Mouse (Mus musculus): ENCODE data around the gene Cpe. TPM values are rescaled to one million over a fixed set of nuclear protein-coding genes. Genes with fewer than 3 reads are reported as not detected.

Cpe gene
- polyA plus RNA-seq, 1 experiment from 2014 or later, result 133 TPM

DNA sequence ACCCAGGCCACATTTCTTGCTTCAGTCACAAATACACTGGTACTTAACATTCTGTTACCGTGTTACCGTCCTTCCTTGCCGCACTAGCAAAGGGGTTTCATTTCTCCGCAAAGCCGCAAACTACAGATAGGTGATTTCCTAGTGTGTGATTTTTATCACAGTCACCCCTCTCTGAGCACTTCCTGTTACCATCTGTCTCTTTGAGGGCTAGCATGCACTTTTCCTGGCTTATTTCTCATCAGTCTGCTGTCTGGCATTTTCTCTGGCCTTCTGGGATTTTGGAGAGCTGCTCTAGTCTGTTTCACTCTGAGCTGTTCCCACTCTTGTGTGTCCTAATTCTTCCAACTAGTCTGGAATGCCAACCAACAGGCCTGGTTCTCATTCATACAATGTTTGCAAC is 33.8 kb downstream of the Cpe start:
- DNase-seq (ENCODE audit: low spot score) (no peak), ATAC-seq (ENCODE audit: low FRiP score, low TSS enrichment) (no peak)
- no peaks in the 10 kb centered on the region for H3K4me1 ChIP-seq (replicated peaks; ENCODE audit: control insufficient read depth, insufficient read depth)
- no peak overlapping the region for H3K9ac ChIP-seq (ENCODE audit: low read length)
- H3K9me3 ChIP-seq (ENCODE audit: control insufficient read depth, low read length), result no peaks in the 10 kb centered on the region
- H3K27me3 ChIP-seq (ENCODE audit: control insufficient read depth, insufficient read depth, low read length), result no peaks in the 10 kb centered on the region
- no peaks in the 10 kb centered on the region for H3K36me3 ChIP-seq (ENCODE audit: control insufficient read depth, insufficient read depth, low read length)
- no peak overlapping the region for H3K4me3 ChIP-seq (ENCODE audit: low read depth, low read length)
- H3K4me2 ChIP-seq (replicated peaks; ENCODE audit: low read depth), result no peak overlapping the region
- TF ChIP-seq CTCF (IDR thresholded peaks at IDR 0.05; ENCODE audit: low read depth), result no peak
- TF ChIP-seq EP300 (optimal IDR thresholded peaks at IDR 0.05), result no peak
- no peak overlapping the region for H3K27ac ChIP-seq (replicated peaks)
- 84% methylated on average over 5 of the region's 5 CpGs for WGBS

DNA sequence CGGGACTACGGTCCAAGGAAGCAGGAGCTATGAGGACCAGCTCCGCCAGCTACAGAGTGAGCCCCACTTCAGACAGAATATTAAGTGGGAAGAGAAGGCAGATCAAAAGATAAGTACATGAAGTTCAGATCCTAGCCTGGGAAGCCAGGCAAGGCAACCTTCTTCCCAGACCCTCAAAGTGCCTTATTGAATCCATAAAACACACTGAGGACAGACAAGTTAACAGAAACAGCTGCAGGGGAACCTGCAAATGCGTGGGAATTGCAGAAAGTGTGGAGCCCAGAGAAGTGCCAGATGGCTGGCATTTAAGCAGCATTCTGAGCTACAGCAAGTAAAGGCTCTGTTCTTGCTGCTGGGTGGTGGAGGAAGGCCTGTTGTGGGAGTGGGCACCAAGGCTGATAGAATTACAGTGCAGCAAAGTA is 34.9 kb downstream of the Cpe start:
- 76% methylated on average over 4 of the region's 4 CpGs for WGBS
- no peak for ATAC-seq (ENCODE audit: low FRiP score, low TSS enrichment)

DNA sequence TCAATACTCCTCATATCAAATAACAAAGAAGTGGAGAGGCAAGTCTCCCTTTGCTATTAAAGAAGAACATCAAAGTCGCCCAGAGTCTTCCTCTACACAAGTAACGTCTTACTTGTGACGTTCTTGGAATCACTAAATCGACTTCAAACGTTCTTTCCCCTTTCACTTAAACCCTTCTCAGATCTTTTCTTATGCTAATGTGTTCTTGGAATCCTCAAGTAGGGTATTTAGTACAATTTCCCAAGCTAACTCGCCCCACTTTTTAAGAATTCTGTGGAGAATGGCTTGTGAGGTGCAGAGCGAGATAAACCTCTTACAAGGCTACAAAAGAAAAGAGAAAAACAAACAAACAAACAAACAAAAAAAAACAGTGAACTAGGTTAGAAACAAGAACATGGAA is 35.3 kb downstream of the Cpe start:
- no peak for DNase-seq (ENCODE audit: low spot score)
- no peaks in the 10 kb centered on the region for H3K36me3 ChIP-seq (ENCODE audit: control insufficient read depth, insufficient read depth, low read length)
- H3K27me3 ChIP-seq (ENCODE audit: control insufficient read depth, insufficient read depth, low read length), result no peaks in the 10 kb centered on the region
- H3K27ac ChIP-seq (replicated peaks), result no peak overlapping the region
- H3K4me3 ChIP-seq (ENCODE audit: low read depth, low read length), result no peak overlapping the region
- H3K4me1 ChIP-seq (replicated peaks; ENCODE audit: control insufficient read depth, insufficient read depth), result no peaks in the 10 kb centered on the region
- no peaks in the 10 kb centered on the region for H3K9me3 ChIP-seq (ENCODE audit: control insufficient read depth, low read length)
- TF ChIP-seq EP300 (optimal IDR thresholded peaks at IDR 0.05) (no peak), CTCF (IDR thresholded peaks at IDR 0.05; ENCODE audit: low read depth) (no peak)
- 53% methylated on average over 7 of the region's 7 CpGs for WGBS
- no peak overlapping the region for H3K9ac ChIP-seq (ENCODE audit: low read length)
- no peak overlapping the region for H3K4me2 ChIP-seq (replicated peaks; ENCODE audit: low read depth)
- ATAC-seq (ENCODE audit: low FRiP score, low TSS enrichment), result no peak

More for the DNA sequence above, 34.9 kb downstream of the Cpe start:
- no peaks in the 10 kb centered on the region for H3K4me1 ChIP-seq (replicated peaks; ENCODE audit: control insufficient read depth, insufficient read depth)
- no peak overlapping the region for H3K4me2 ChIP-seq (replicated peaks; ENCODE audit: low read depth)
- no peaks in the 10 kb centered on the region for H3K27me3 ChIP-seq (ENCODE audit: control insufficient read depth, insufficient read depth, low read length)
- H3K9me3 ChIP-seq (ENCODE audit: control insufficient read depth, low read length), result no peaks in the 10 kb centered on the region
- DNase-seq (ENCODE audit: low spot score), result no peak
- H3K4me3 ChIP-seq (ENCODE audit: low read depth, low read length), result no peak overlapping the region
- H3K9ac ChIP-seq (ENCODE audit: low read length), result no peak overlapping the region
- H3K27ac ChIP-seq (replicated peaks), result no peak overlapping the region
- TF ChIP-seq CTCF (IDR thresholded peaks at IDR 0.05; ENCODE audit: low read depth), result no peak
- no peak for TF ChIP-seq EP300 (optimal IDR thresholded peaks at IDR 0.05)
- H3K36me3 ChIP-seq (ENCODE audit: control insufficient read depth, insufficient read depth, low read length), result no peaks in the 10 kb centered on the region

DNA sequence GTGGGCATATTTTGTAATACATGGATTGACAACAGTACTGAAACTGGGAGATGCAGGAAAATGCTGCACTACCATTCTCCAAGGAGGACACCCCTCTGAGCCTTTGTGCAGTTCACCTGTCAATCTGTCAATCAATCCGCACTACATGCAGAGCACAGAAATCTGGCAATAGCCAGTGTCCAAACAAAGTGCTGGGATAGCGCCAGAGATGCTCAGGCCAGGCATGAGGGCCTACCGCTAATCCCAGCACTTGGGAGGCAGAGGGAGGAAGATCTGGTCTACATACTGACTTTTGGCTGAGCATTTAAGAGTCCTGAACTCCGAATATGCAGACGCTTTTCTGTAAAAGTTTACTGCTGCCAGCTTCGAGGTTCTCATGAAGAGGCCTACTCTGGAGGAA is 37.0 kb downstream of the Cpe start:
- no peak for DNase-seq (ENCODE audit: low spot score)
- Histone ChIP-seq H3K4me1 (replicated peaks; ENCODE audit: control insufficient read depth, insufficient read depth) (no peaks in the 10 kb centered on the region), H3K36me3 (ENCODE audit: control insufficient read depth, insufficient read depth, low read length) (no peaks in the 10 kb centered on the region), H3K27me3 (ENCODE audit: control insufficient read depth, insufficient read depth, low read length) (no peaks in the 10 kb centered on the region), H3K9ac (ENCODE audit: low read length) (no peak overlapping the region), H3K9me3 (ENCODE audit: control insufficient read depth, low read length) (no peaks in the 10 kb centered on the region), H3K4me2 (replicated peaks; ENCODE audit: low read depth) (no peak overlapping the region), H3K4me3 (ENCODE audit: low read depth, low read length) (no peak overlapping the region), H3K27ac (replicated peaks) (no peak overlapping the region)
- ATAC-seq (ENCODE audit: low FRiP score, low TSS enrichment), result no peak
- 79% methylated on average over 6 of the region's 6 CpGs for WGBS
- no peak for TF ChIP-seq CTCF (IDR thresholded peaks at IDR 0.05; ENCODE audit: low read depth)
- no peak for TF ChIP-seq EP300 (optimal IDR thresholded peaks at IDR 0.05)

DNA sequence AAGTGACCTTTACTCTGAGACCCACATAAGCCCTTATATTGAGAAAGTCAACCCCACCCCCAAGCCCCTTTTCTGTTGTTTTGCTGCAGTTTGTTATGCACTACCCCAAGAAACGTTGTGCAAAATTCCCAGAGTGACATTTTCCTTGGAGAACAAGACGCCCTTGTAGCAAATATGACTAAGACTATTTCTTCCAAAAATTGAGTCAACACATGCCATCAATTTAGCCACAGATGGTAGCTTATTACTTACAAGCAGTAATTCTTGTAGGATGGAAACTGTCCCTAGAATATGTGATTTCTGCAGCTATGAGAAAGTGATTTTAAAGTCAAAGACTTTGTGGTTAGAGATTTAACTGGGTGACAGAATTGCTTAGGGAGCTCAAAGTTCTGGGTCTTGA is 37.8 kb downstream of the Cpe start:
- Histone ChIP-seq H3K9ac (ENCODE audit: low read length) (no peak overlapping the region), H3K27ac (replicated peaks) (no peak overlapping the region), H3K4me3 (ENCODE audit: low read depth, low read length) (no peak overlapping the region), H3K27me3 (ENCODE audit: control insufficient read depth, insufficient read depth, low read length) (no peaks in the 10 kb centered on the region), H3K4me2 (replicated peaks; ENCODE audit: low read depth) (no peak overlapping the region), H3K4me1 (replicated peaks; ENCODE audit: control insufficient read depth, insufficient read depth) (no peaks in the 10 kb centered on the region), H3K9me3 (ENCODE audit: control insufficient read depth, low read length) (no peaks in the 10 kb centered on the region), H3K36me3 (ENCODE audit: control insufficient read depth, insufficient read depth, low read length) (no peaks in the 10 kb centered on the region)
- ATAC-seq (ENCODE audit: low FRiP score, low TSS enrichment) (no peak), DNase-seq (ENCODE audit: low spot score) (no peak)
- 81% methylated on average over 2 of the region's 2 CpGs for WGBS
- TF ChIP-seq EP300 (optimal IDR thresholded peaks at IDR 0.05), result no peak
- TF ChIP-seq CTCF (IDR thresholded peaks at IDR 0.05; ENCODE audit: low read depth), result no peak

DNA sequence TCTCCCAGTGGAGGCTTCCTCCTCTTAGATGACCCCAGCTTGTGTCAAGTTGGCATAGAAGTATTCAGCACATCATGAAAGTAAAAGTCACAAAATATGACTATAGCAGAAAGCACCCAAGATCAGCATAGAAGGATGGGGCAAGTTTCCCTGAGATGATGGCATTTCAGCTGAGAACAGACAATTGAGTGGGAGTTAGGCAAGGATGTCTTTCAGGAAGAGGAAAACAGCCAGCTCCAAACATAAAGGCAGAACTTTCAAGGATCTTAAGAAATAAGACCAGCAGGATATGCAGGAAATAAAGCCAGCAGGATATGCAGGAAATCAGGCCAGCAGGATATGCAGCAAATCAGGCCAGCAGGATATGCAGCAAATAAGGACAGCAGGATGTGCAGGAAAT is 40.6 kb downstream of the Cpe start:
- Histone ChIP-seq H3K9ac (ENCODE audit: low read length) (no peak overlapping the region), H3K4me1 (replicated peaks; ENCODE audit: control insufficient read depth, insufficient read depth) (no peaks in the 10 kb centered on the region), H3K36me3 (ENCODE audit: control insufficient read depth, insufficient read depth, low read length) (no peaks in the 10 kb centered on the region), H3K27ac (replicated peaks) (no peak overlapping the region), H3K9me3 (ENCODE audit: control insufficient read depth, low read length) (no peaks in the 10 kb centered on the region), H3K27me3 (ENCODE audit: control insufficient read depth, insufficient read depth, low read length) (no peaks in the 10 kb centered on the region), H3K4me3 (ENCODE audit: low read depth, low read length) (no peak overlapping the region), H3K4me2 (replicated peaks; ENCODE audit: low read depth) (no peak overlapping the region)
- TF ChIP-seq EP300 (optimal IDR thresholded peaks at IDR 0.05) (no peak), CTCF (IDR thresholded peaks at IDR 0.05; ENCODE audit: low read depth) (no peak)
- DNase-seq (ENCODE audit: low spot score), result no peak
- no peak for ATAC-seq (ENCODE audit: low FRiP score, low TSS enrichment)

All from stomach, postnatal 0 days (tissue).